Mouse (Mus musculus) hindbrain, embryonic 13.5 days (tissue): ENCODE data around the gene Spi1. TPM values are rescaled to one million over a fixed set of nuclear protein-coding genes. Genes with fewer than 3 reads are reported as not detected.
A peak's percentile ranks its signal among the peaks of the same experiment; 100 is the strongest.

Source experiments
- ATAC-seq: fragments of 200-750 bp; cut with Nextera tagmentation; 2 replicates; pipeline ENCODE4 v1.8.0; 2017; ENCODE audit warnings: moderate TSS enrichment; ENCODE audit not compliant: low FRiP score
- H3K27ac ChIP-seq: fragments of 300-500 bp; sonication (generic); 2 replicates; pipeline ENCODE4 v1.5.1; 2015; ENCODE audit warnings: inconsistent platforms, mild to moderate bottlenecking, moderate library complexity
- H3K27me3 ChIP-seq: fragments of 300-500 bp; sonication (generic); 2 replicates; pipeline ENCODE4 v1.6.1; 2015; ENCODE audit warnings: mild to moderate bottlenecking, inconsistent platforms
- H3K36me3 ChIP-seq: fragments of 300-500 bp; sonication (generic); 2 replicates; pipeline ENCODE4 v1.6.1; 2015; ENCODE audit warnings: mild to moderate bottlenecking, inconsistent platforms
- H3K4me1 ChIP-seq: fragments of 300-500 bp; sonication (generic); replicated peaks from 2 replicates; pipeline ENCODE4 v1.6.1; 2015; ENCODE audit warnings: inconsistent platforms
- H3K4me2 ChIP-seq: fragments of 300-500 bp; sonication (generic); 2 replicates; pipeline ENCODE4 v1.6.1; 2015; ENCODE audit warnings: inconsistent platforms, mild to moderate bottlenecking, moderate library complexity
- H3K4me3 ChIP-seq: fragments of 300-500 bp; sonication (generic); 2 replicates; pipeline ENCODE4 v1.5.1; 2015; ENCODE audit warnings: mild to moderate bottlenecking, inconsistent platforms
- H3K9ac ChIP-seq: fragments of 300-500 bp; sonication (generic); 2 replicates; pipeline ENCODE4 v1.6.1; 2015; ENCODE audit warnings: mild to moderate bottlenecking, inconsistent platforms
- H3K9me3 ChIP-seq: fragments of 300-500 bp; sonication (generic); 2 replicates; pipeline ENCODE4 v1.6.1; 2016; ENCODE audit warnings: inconsistent platforms
- WGBS: fragments of 180-500 bp; shearing (Covaris S2); methylation state at CpG from one replicate; pipeline ENCODE4 v1.1.7; 2015; 5-methylcytosine and 5-hydroxymethylcytosine counted together
- polyA plus RNA-seq: library from polyadenylated mRNA; unstranded; fragments of >200 nt; fragmentation: Nextera tagmentation; extraction: Ambion mirVana; gene quantifications from 2 replicates; pipeline ENCODE4 v1.2.1, GENCODE M21; 2015

Spi1 gene
- polyA plus RNA-seq, 1 experiment from 2014 or later = 3.9 TPM

DNA sequence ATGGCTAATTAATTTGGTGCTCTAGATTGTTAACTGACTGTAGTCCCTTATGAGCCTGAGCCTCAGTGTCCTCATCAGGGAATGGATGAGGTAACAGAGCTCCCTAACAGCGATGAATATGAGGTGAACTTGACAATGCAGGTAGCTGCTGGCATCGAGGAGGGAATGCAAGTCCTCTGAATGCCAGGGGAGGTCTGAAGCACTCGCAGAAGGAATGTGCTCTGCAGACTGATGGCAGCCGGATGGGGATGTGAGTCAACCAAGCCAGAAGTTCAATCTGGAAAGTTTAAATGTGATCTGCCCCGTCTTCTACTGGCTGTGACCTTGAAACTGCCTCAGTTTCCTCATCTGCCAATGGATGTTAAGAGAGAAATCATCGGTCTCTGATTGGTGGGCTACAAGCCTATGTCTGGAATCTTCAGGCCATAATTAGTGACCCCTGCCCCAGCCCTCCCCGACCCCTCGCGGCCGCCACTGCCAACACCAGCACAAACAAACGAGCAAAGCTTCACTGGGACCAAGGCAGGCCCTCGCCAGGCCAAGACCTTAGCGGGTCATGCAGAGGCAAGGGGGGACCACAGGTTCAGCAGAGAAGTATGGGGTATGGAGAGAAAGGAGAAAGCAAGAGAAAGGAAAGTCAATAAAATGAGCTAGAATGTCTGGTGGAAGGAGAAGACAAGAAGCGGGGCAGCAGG is 12.7 kb upstream of the Spi1 start:
- H3K36me3 ChIP-seq = peaks cover 22% of the 10 kb centered on the region
- H3K27me3 ChIP-seq = no peaks in the 10 kb centered on the region
- no peaks in the 10 kb centered on the region for H3K9me3 ChIP-seq
- ATAC-seq = peak; percentile 3; the same call in 1 of the 2 replicates
- H3K4me2 ChIP-seq = peak overlapping the region; percentile 85
- H3K4me1 ChIP-seq = peaks cover 36% of the 10 kb centered on the region
- peak overlapping the region; percentile 87 for H3K9ac ChIP-seq
- H3K4me3 ChIP-seq = peak overlapping the region; percentile 73
- 7% methylated on average over 14 of the region's 14 CpGs for WGBS
- peak overlapping the region; percentile 86 for H3K27ac ChIP-seq

DNA sequence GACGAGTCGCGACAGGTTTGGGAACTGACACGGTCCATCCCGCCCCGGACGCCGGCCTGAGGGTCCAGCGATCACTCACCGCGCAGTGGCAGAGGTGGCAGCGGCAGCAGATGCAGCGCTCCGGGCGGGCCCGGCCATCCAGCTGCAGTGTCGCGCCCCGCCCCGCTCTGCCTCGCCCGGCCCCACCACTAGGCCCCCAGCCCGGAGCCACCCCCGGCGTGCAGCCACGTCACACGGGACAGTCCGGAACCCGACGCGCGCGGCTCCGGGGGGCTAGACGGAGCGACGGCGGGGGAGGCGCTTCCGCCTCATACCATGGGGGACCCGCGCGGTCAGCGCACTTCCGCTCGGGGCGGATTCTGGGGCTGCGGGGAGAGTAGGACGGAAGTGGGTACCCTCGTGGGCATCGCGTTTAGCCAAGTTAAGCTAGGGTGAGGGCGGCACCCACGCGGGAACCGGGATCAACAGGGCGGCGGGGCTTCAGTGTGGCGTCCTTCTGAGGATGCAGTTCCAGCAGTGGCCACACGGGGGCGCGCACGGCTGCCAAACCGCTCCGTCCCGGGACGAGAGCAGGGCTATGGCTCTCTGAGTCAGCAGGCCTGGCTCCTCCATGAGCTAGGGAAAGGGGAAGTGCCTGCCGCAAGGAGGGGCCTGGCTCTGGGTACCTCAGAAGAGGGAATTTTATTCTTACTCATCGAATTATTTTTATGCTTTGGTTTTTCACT is 12.0 kb upstream of the Spi1 start, which contains the start of gene Slc39a13:
Gene Slc39a13, minus strand, starts transcription at position 342 of the 725 bp plus-strand sequence.
- Histone ChIP-seq H3K4me3 (peak within 1 kb of the TSS; percentile 73), H3K36me3 (peaks cover 18% of the 10 kb centered on the region; the same call in 1 of the 2 replicates), H3K27ac (peak within 1 kb of the TSS; percentile 86), H3K9ac (peak within 1 kb of the TSS; percentile 87), H3K27me3 (no peaks in the 10 kb centered on the region), H3K9me3 (no peaks in the 10 kb centered on the region), H3K4me1 (peaks cover 36% of the 10 kb centered on the region), H3K4me2 (peak within 1 kb of the TSS; percentile 85)
- under 1% methylated on average over 62 of the region's 69 CpGs for WGBS
- peak; percentile 95 for ATAC-seq

DNA sequence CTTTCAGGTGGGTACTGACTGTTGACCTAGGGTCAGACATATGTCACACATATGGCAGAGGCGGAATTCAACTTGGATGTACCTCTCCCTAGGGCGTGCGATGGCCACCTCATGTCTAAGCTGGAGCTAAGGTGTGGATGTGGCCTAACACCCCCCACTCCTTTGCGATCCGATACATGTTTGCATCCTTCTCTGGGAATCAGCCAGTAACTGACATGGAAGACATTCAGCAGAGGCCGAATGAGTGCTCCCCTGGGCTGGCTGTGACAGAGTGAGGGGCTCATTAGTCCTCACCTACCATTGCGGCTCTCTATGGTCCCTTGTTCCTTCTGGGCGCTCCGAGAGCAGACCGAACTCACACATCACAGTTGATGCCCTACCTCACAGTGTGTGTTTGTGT is 11.1 kb upstream of the Spi1 start:
- WGBS = 82% methylated on average over 10 of the region's 10 CpGs

DNA sequence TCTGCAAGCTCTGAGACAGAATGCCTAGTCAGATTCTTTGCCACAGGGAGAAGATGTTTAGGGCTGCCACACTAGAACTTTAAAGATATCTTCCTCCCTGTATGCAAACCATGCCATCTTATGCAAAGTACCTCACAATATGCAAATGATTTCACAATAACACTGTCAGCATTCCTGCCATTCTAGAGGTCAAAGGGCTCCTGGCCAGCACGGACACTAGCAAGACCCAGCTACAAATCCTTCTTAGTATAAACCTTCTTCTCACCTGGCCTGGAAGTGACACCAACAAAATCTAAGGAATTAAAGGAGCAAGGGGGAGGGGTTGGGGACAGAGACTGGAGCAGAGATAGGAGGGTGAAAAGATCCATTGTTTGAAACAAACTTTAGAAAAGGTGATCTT is 10.1 kb upstream of the Spi1 start:
- Histone ChIP-seq H3K4me3 (no peak overlapping the region), H3K27ac (no peak overlapping the region), H3K4me2 (no peak overlapping the region), H3K4me1 (peaks cover 28% of the 10 kb centered on the region), H3K9me3 (no peaks in the 10 kb centered on the region), H3K36me3 (peaks cover 2% of the 10 kb centered on the region; the same call in 1 of the 2 replicates), H3K9ac (no peak overlapping the region), H3K27me3 (no peaks in the 10 kb centered on the region)
- WGBS = 37% methylated on average over 1 of the region's 1 CpGs
- no peak for ATAC-seq

More for the DNA sequence above, 11.1 kb upstream of the Spi1 start:
- peaks cover 10% of the 10 kb centered on the region; the same call in 1 of the 2 replicates for H3K36me3 ChIP-seq
- 0 out of 2 replicates have a peak, but pooled peaks have one; percentile 6 for ATAC-seq
- peak overlapping the region; percentile 85 for H3K4me2 ChIP-seq
- H3K27ac ChIP-seq = peak overlapping the region; percentile 86
- peaks cover 30% of the 10 kb centered on the region for H3K4me1 ChIP-seq
- no peaks in the 10 kb centered on the region for H3K27me3 ChIP-seq
- peak overlapping the region; percentile 87 for H3K9ac ChIP-seq
- no peaks in the 10 kb centered on the region for H3K9me3 ChIP-seq
- H3K4me3 ChIP-seq = peak overlapping the region; percentile 73

DNA sequence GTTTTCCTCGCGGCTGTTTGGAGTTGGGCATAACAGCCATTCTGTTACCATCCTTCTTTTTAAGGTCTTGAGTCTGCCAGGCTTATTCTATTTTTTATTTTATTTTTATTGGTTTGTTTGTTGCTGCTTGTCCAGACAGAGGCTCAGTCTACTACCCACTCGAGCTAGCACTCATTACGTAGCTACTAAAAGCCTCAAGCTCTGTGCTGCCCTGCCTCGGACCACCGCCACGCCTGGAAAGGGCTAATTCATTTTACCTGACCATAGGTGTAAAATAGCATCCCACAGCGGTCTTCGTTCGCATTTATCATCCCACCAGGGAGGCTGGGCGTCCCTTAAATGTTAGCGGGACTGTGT is 4.3 kb upstream of the Spi1 start:
- Histone ChIP-seq H3K27me3 (no peaks in the 10 kb centered on the region), H3K9ac (peak overlapping the region; percentile 70), H3K27ac (peak overlapping the region; percentile 44; the same call in 1 of the 2 replicates), H3K4me2 (peak overlapping the region; percentile 83), H3K4me3 (peak overlapping the region; percentile 49), H3K4me1 (peaks cover 16% of the 10 kb centered on the region), H3K9me3 (no peaks in the 10 kb centered on the region), H3K36me3 (no peaks in the 10 kb centered on the region)
- 15% methylated on average over 12 of the region's 12 CpGs for WGBS
- ATAC-seq = peak; percentile 34; the same call in 1 of the 2 replicates

DNA sequence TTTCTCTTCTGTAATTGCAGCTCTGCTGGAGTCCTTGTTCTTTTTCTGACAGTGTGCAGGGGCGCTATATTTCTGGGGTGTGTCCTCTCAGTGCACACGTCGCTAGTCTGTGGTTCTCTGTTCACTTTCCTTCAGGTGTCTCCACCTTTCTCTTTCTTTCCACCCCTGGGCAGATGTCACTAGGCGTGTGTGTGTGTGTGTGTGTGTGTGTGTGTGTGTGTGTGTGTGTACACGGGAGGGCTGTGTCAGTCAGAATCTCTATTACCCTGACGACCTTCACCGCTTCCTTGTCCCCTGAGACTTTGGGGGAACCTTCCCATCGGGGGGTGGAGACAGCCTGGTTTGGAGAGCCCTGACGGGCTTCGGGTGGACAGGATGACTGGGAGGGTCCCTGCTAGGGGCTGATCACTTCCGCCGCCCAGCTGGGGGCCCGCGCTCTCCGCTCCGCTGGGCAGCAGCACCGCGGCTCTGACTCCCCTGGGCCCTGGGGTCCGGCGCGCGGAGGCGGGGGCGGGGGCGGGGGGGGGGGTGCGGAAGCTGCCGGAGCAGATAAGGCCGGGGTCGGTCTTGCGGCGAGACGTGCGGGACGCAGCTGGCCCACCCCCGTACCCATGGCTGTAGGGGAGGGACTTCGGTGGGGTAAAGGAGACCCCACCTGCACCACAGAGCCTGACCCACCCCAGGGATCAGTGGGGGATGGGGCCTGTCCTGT is 3.7 kb upstream of the Spi1 start:
- Histone ChIP-seq H3K27me3 (no peaks in the 10 kb centered on the region), H3K27ac (peak overlapping the region; percentile 44; the same call in 1 of the 2 replicates), H3K4me2 (peak overlapping the region; percentile 83), H3K4me3 (peak overlapping the region; percentile 49), H3K36me3 (no peaks in the 10 kb centered on the region), H3K4me1 (peaks cover 16% of the 10 kb centered on the region), H3K9ac (peak overlapping the region; percentile 70), H3K9me3 (no peaks in the 10 kb centered on the region)
- WGBS = under 1% methylated on average over 31 of the region's 36 CpGs
- peak; percentile 76 for ATAC-seq

DNA sequence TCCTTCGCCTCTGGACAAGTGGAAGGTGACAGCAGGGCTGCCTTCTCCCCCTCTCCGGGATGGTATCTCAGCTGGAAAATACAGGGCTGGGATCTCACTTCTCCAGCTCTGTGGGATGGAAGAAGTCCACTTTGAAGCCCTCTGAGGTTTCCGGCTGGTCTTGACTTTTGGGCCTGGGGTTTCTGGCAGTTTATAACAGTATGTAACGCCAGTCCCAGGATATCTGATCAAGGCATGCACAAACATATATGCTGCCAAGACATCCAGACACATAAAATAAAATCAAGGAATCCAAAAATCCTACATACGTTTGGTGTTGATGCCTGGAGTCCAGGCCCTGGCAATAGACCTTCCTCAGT is 3.2 kb upstream of the Spi1 start:
- no peaks in the 10 kb centered on the region for H3K9me3 ChIP-seq
- H3K27me3 ChIP-seq = no peaks in the 10 kb centered on the region
- H3K9ac ChIP-seq = peak overlapping the region; percentile 70
- WGBS = 31% methylated on average over 5 of the region's 5 CpGs
- H3K27ac ChIP-seq = peak overlapping the region; percentile 44; the same call in 1 of the 2 replicates
- no peak; the same call in 1 of the 2 replicates for ATAC-seq
- H3K4me2 ChIP-seq = peak overlapping the region; percentile 83
- H3K36me3 ChIP-seq = no peaks in the 10 kb centered on the region
- H3K4me3 ChIP-seq = peak overlapping the region; percentile 49
- peaks cover 16% of the 10 kb centered on the region for H3K4me1 ChIP-seq

DNA sequence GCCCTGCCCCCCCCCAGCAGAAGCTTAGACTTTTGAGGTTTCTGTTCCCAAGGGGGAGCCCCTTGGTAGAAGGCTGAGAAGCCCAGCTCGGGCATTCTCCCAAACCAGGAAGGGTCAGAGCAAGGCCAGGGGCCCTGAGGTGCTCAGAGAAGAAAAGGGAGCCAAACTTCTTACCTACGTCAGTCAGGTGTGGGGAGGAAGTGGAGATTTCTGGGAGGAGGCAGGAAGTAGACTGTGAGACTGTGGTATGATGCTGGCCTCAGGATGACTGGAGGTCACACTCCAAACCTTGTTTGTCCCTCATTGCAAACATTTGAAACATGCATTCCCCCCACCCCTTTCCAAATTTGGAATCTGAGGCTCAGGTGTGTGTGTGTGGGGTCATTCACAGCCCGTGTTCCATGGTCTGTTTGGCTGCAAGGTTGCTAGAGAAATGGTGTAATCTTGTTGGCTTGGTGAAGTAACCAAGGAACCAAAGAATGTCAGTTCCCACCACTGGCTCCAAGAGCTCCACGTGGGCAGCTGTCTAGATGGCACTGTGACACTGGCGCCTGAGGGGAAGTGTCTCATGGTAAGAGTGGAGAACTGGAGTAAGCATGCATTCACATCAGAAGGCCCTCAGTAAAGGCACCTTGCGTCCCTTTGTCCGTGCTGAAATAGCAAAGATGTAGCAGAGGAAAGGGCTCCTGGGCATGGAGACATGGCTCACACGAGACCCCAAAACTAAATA is 1.2 kb upstream of the Spi1 start:
- H3K27ac ChIP-seq = no peak overlapping the region
- H3K9me3 ChIP-seq = no peaks in the 10 kb centered on the region
- peaks cover 16% of the 10 kb centered on the region for H3K4me1 ChIP-seq
- no peak overlapping the region for H3K4me2 ChIP-seq
- 83% methylated on average over 8 of the region's 8 CpGs for WGBS
- H3K27me3 ChIP-seq = no peaks in the 10 kb centered on the region
- no peaks in the 10 kb centered on the region for H3K36me3 ChIP-seq
- no peak overlapping the region for H3K4me3 ChIP-seq
- ATAC-seq = no peak
- H3K9ac ChIP-seq = no peak overlapping the region

DNA sequence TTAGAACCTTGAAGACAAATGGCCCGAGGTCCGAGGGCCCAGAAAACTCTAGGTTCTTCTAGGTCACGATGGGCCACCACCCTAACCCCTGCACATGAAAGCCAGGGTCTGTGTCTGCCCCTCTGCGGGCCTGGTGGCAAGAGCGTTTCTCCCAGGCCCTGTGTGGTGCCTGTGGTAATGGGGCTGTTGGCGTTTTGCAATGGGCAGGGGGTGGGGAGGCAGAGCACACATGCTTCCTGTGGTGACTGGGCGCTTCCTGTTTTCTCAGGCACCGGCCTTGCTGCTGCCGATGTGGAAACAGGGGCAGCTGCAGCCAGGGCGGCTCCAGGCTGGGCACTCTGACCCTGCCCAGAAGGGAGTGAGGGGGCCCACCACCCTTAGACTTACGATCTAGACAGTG is 654 bp downstream of the Spi1 start:
- H3K9ac ChIP-seq = no peak overlapping the region
- peaks cover 14% of the 10 kb centered on the region for H3K4me1 ChIP-seq
- no peaks in the 10 kb centered on the region for H3K36me3 ChIP-seq
- H3K27ac ChIP-seq = no peak overlapping the region
- no peak overlapping the region for H3K4me2 ChIP-seq
- H3K4me3 ChIP-seq = no peak overlapping the region
- ATAC-seq = no peak
- H3K9me3 ChIP-seq = no peaks in the 10 kb centered on the region
- 74% methylated on average over 11 of the region's 11 CpGs for WGBS
- no peaks in the 10 kb centered on the region for H3K27me3 ChIP-seq

DNA sequence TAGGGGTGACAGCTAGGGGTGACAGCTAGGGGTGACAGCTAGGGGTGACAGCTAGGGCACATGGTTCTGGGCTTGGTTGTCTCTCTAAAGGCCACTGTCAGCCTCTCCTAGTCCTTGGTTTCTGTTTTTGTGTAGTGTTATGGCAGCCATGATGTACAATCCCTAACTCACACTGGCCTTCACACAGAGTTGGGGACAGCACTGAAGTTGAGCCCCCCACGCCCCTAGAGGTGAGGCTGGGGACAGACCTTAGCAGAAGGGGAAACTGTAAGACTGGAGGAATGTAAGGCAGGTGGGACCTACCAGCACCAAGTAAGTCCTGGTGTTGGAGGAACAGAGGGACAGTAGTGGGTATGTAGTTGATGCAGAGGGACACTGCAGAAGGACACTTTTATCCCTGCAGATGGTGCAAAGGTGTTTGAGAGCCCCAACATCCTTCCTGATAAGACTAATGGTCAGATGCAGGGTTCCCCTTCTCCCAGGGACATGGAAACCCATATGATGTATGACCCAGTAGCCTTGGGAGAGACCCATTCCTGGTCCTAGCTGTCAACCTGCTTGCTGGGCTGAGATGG is 1.3 kb downstream of the Spi1 start:
- no peak overlapping the region for H3K27ac ChIP-seq
- H3K36me3 ChIP-seq = no peaks in the 10 kb centered on the region
- no peaks in the 10 kb centered on the region for H3K9me3 ChIP-seq
- no peak overlapping the region for H3K9ac ChIP-seq
- H3K4me1 ChIP-seq = peaks cover 9% of the 10 kb centered on the region
- ATAC-seq = no peak
- H3K4me3 ChIP-seq = no peak overlapping the region
- no peak overlapping the region for H3K4me2 ChIP-seq
- no peaks in the 10 kb centered on the region for H3K27me3 ChIP-seq
- 52% methylated on average over 1 of the region's 1 CpGs for WGBS

DNA sequence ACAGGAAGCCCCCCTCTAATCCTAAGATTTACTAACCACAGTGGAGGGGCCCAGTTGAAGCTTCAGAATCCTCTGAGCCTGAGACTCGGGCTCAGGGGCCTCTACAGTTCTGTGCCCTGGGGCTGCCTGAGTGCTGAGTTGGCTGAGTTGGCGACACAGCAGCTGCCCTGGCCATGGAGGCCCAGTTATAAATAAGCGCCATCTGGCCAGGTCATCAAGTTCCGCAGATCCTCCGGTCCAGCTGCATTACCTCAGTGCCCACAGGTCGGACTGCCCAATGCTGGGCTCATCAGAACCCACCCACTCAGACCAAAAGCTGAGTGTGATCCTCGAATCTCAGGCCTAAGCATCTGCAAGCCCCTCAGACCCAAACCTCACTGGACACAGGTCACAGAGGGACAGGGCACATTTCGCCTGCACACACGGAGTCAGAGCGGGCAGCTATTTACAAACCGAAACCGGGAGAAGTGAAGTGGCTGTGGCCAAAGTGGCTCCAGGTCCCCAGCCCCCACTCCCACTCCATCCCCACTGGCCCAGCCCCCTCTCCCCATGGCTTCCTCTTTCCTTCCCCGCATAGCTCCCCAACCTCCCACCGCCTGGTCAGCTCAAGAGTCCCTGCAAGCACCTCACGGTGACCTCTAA is 2.1 kb downstream of the Spi1 start:
- H3K4me2 ChIP-seq = no peak overlapping the region
- no peak overlapping the region for H3K4me3 ChIP-seq
- no peaks in the 10 kb centered on the region for H3K27me3 ChIP-seq
- no peak for ATAC-seq
- no peak overlapping the region for H3K9ac ChIP-seq
- WGBS = 83% methylated on average over 15 of the region's 15 CpGs
- H3K27ac ChIP-seq = no peak overlapping the region
- no peaks in the 10 kb centered on the region for H3K36me3 ChIP-seq
- H3K9me3 ChIP-seq = no peaks in the 10 kb centered on the region
- peaks cover under 1% of the 10 kb centered on the region for H3K4me1 ChIP-seq
